In the genomic region with DNA sequence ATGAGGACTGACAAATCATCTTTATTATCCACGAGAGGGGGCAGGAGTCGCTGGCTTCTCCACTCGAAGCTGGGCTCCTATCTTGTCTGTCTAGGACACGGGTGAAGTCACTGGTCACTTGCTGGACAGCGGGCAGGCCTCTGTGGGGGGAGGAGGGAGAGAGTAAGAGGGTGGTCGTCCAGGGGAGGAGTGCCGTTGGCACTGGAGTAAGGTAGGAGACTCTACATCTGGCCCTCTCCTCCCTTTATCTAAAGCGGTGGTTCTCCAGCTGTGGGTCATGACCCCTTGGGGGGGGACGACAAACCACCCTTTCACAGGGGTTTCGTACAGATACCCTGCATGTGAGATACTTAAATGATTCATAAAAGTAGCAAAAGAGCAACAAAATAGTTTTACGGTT, we compare ENCODE assay signal across 11 mouse cellular contexts.
"Had no signal": no experiment of that assay in that cellular context is flagged by ENCODE, and none has a peak within 500 bp of the region (broad histone marks: within the 10 kb centered on the region; RNA-seq: fewer than 3 reads in every experiment).

No protein-coding gene starts in this region.

- H3K4me3 ChIP-seq: limb, embryonic 15.5 days; midbrain, embryonic 12.5 days had no signal

- H3K9me3 ChIP-seq: limb, embryonic 15.5 days; midbrain, embryonic 12.5 days had no signal

- H3K27ac ChIP-seq: limb, embryonic 15.5 days; midbrain, embryonic 12.5 days had no signal

- H3K27me3 ChIP-seq: limb, embryonic 15.5 days; midbrain, embryonic 12.5 days had no signal

- H3K9ac ChIP-seq: limb, embryonic 15.5 days had no signal

- ATAC-seq: midbrain, embryonic 16.5 days had no signal

- H3K4me2 ChIP-seq: limb, embryonic 15.5 days; midbrain, embryonic 12.5 days had no signal

- DNase-seq: kidney, adult 2 months; kidney, postnatal 10 days; left cerebral cortex, postnatal 4 days; lung, adult 18-20 months; right cerebral cortex, adult 18-20 months; right cerebral cortex, postnatal 25 days; thymus, adult 18-20 months; thymus, postnatal 14 days had no signal
